Mouse (Mus musculus) layer of hippocampus, adult 8-10 months (tissue): Measurements from ENCODE around the gene 2010111I01Rik. TPM values are rescaled to one million over a fixed set of nuclear protein-coding genes. Genes with fewer than 3 reads are reported as not detected.
"Not testable (repeated sequence)": the region's sequence is repeated elsewhere in the genome, so short reads cannot be mapped to it uniquely, and the experiment has no call there.

Experiments
- DNase-seq, 2 experiments: peaks; one replicate each; pipeline ENCODE4 v3.0.0; 2022; ENCODE audit warnings: low spot score in 2 of 2
- total RNA-seq, 4 experiments: library from RNA; stranded (reverse); gene quantifications; 2 replicates each; pipeline ENCODE4 v1.2.4; 2022

Gene 2010111I01Rik
- total RNA-seq, result 100 to 1,000 TPM in 1 of 4 experiments, 10 to 100 TPM in 3; 91.6 to 105 (median 95.4) TPM

DNA sequence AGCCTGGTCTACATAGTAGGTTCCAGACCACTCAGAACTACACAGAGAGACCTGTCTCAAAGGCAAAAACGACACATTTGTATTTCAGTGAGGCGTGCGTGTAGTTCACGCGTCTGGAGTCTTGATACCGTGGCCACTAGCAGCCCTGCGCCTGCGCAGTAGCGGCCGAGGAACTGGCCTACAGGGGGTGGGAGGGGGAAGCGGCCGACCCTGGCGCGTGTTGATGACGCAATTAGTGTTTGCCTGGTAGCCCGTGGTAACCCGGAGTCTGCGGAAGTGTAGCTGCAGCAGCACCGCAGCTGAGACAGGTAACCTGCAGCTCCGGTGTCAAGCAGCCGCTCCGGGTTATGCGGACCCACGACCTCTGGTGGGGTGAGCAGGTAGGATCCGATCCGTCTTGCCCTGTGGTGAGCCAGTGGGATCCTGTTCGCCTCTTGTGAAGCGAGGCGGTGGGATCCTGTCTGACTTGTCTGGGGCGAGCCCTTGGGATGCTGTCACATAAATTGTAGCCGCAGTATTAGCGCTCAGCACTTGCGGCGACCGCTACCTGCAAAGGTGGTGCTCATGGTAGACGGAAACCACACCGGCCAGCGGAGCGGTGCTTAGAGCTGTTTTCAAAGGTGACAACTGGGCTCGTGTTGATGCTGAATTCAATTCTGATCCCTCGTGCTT lies at the start of gene 2010111I01Rik:
Gene 2010111I01Rik (plus strand): TSS at position 254 of the 672 bp plus-strand sequence.
- peak; percentile 92 to 97 for DNase-seq

DNA sequence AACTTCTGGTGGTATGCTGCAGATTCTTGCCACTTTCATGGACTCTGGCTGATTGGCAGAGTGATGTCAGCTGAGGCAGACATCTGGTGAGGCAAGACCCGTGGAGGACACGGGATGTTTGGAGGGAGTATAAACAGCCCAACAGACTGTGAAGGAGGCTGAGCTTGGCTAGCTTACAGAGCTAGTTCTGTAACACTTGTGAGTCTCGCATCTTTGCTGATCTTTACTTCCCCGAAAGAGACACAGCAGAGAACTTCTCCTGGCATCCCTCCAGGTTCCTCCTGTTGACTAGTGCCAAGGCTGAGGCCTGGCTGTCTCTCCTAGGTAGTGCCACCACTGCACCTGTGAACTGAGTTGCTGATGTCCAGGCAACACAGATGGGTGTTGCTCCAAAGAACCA lies 48.0 kb upstream of the 2010111I01Rik start:
- no peak for DNase-seq

DNA sequence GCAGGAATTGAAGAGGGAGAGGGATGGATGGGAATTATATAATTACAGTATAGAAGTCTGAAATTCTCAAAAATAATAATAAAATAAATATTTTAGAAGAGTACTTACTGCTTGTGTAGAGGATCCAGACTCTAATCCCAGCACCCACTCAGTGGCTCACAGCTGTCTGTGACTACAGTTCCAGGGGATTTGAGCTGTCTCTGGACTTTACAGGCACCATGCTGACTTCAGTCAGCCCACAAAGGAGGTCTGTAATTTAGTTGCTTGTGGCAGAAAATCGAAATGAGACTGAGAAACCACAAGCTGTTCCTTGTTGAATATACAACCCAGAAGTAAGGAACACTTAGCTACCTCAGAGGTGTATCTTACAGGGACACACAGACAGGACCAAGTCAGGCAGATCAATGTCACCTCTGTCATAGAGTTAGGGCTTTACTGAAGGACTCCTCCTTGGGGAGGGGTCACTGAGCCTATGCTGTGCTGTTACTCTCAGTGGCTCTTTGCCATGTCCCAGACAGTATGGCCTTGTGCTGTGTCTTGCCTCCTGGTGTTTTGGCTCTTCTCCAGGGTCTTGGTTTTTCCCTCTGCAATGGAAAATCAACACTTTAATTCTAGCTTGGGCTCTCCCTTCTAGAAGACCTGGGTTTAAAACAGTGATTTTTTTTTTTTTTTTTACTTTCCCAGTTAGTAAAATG lies 47.1 kb upstream of the 2010111I01Rik start:
- no peak for DNase-seq

DNA sequence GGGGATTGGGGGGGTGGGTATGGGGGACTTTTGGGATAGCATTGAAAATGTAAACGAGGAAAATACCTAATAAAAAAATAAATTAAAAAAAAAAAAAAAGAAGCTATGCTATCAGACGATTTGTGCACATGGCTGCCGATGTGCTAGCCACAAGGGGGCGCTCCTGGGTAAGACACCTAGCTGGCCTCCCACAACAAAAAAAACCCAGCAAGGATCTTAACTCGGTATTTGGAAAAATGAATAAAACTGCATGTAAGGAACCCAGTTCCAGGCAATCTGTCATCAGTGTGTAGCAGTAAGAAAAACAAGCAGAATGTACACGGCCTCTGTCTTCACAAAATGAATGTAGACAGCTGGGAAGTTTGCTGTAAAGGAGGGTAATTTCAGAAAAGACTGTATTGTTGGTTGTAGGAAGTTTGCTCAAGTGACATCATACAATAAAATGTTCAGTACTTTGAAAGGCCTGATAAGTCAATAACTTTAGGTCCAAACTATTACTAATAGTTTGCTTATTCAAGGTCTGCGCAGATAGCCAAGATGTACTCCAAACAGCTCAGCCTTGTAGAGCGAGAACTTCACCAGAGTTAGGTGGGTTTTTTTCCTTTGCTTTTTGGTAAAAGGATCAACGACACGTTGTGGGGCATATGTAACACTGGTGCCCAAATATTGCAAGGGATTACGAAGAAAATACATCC lies 44.9 kb upstream of the 2010111I01Rik start:
- peak; percentile 51 to 84 for DNase-seq

DNA sequence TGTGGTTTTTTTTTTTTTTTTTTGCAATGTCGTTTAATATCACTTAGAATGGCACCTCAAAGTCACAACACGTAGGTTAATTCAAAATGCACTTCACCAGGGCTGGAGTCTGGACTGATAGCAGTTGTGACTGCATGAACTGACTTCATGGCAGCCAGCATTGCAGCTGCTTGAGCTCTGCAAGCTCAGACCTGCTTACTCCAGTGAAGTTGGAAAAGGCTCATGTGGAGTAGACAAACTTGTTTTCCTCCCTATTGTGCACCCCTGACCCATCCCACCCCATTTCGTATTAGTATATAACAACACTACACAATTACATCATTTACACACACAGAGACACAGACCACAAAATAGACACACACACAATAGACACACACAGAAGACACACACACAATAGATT lies 42.0 kb upstream of the 2010111I01Rik start:
- no peak for DNase-seq

DNA sequence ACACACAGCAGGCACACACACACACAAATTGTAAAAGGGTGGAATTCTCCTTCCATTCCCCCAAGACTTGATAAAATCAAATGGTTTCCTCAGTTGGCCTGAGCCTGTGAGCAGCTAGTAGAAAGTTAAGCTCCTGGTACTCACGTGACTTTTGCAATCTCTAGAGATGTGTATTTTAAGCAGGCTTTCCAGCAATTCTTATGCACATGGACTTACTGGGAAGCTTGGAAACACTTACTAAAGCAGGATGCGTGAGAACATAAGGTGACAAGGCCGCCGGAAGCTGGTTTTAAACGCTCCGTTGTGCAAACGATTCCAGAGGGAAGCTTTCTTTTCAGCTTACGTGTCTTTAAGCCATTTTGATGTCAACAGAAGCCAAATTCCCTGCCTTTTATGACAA lies 41.5 kb upstream of the 2010111I01Rik start:
- no peak for DNase-seq

DNA sequence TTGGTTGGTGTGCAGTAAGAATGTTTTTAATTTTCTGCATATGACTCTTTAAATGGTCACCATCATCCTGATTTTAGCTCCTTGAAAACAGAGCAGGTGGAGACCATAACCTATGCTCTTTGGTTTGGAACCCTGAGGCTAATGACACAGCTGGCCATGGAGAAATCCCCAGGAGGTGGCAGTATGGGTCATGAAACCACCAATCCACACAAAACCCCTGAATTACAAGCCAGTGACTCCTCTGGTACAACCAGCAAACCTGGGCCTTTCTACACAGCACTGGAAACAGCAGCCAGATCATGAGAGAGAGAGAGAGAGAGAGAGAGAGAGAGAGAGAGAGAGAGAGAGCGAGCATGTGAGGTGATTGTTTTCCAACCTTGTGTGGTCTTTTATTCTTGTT lies 38.2 kb upstream of the 2010111I01Rik start:
- DNase-seq, result peak in 1 of 2 experiments; percentile 30

DNA sequence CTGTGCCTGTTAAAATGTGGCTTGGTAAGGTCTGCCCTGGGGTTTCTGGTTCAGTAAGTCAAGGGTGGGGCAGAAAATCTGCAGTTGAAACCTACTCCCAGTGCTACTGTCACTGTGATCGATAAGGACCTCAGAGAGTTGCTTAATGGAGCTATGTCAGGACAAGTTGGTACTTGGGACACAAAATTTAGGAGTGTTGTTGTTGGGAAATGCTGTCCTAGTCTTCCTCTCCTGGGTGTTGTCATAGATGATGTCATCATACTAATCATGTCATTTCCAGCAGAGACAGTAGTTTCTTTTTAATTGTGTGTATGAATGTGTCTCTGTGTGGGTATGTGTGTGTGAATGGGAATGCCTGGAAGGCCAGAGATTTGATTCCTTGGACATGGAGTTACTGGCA lies 37.2 kb upstream of the 2010111I01Rik start:
- no peak for DNase-seq

DNA sequence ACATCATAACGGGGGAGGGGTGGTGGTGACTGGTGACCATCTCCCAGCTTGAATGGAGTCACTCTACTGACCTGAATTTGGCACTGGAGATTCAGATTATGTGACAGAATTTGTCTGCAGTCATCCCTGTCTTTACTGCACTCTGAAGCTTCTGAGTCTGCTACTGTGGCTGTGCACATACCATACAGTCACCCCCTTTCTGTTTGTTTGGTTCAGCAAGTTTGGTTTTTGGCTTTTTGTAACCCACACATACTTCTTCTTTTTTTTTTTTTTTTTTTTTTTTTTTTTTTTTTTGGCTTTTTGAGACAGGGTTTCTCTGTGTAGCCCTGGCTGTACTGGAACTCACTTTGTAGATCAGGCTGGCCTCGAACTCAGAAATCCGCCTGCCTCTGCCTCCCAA lies 35.5 kb upstream of the 2010111I01Rik start:
- not testable (repeated sequence) for DNase-seq

DNA sequence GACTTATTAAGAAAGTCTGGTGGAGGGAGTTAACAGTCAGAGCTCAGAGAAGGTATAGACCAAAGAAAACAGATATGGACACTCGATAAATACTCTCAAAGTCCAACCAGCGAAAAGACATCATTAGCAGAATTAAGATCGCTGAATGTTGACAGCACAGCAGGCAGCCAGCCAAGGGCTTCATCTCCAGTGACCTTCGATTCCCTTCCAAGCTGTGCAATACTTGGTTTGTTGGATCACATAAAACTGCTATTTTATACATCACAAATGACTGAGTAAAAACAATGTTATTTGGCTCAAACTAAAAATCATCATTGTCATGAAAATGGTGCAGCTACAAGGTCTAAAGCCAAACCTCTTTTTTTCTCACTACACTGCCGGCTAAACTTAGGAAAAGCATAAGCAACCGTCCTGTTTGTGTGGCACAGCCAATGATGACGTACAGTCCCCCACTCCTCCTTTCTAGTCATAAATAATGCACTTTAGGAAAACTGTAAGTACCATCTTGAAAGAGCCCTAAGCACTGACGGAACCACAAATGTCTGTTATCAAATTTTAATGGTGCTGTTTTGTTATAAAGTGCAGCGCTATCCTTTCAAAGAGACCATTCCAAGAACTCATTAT lies 34.8 kb upstream of the 2010111I01Rik start:
- DNase-seq, result no peak

DNA sequence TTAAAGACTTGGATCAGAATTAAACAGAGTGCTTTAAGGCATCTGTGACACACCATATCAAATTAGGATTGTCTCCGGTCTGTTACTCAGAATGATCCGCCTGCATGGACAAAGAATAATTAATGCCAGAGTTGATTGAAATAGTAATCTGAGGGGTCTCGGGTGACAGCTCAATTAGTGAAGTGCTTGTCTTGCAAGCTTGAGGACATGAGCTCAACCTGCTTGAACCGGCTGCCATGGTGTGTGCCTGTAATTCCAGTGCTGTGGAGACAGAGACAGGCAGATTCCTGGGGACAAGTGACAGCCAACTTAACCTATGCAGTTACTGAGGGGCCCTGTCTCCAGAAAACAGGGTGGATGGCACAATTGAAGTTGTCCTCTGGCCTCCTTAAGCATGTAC lies 32.2 kb upstream of the 2010111I01Rik start:
- DNase-seq, result no peak

DNA sequence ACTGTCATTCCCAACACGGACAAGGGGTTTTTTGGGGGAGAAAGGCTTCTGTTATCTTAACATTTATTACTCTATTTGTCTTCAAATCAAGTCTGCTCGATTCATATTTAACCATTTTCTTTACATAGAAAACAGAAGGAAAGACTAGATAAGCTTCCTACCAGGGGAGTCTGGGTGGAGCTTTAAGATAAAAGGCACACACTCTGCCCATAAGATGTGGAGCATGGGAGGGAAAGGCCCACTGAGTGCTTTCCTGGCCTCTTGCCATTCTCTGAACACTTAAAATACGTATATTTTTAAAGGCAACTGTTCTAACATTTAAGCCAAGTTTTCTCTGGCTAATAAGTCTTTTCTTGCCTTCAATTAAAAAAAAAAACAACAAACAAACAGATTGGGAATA lies 25.3 kb upstream of the 2010111I01Rik start:
- no peak for DNase-seq

DNA sequence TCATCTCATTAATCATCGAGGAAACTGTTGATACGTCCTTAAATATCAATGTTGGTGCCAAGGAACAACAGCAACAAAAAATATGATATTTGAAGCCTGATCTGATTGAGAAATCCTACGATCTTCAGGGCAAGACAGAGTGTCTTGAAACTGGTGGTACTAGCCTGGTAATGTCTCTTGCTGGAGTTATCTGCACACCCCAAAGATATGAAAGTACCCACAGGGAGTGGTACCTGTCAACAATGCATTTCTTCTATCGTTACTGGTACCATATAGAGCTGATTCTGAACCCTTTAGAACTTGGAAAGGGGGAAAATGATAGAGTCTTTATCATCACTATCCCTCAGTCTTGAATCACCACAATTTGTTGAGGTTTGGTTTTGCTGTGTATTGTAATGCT lies 24.9 kb upstream of the 2010111I01Rik start:
- DNase-seq, result no peak

DNA sequence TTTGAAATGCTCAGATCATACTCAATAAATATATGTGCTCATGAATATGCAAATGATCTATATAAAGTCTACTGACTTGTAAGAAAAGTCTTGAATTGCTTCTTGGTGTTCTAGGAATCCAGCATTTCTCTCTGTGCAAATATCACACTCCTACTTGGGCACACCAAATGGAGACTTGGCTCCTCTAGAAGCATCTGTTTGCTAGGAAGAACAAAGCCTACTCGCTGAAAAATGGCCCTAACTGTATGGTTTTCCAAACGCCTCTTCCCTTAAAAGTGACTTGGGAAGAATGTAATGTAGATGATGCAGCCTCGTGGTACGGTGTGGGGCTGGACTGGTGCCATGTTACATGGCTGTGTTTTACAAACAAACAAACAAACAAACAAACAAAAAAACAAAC lies 24.0 kb upstream of the 2010111I01Rik start:
- DNase-seq, result peak; percentile 26 to 34

DNA sequence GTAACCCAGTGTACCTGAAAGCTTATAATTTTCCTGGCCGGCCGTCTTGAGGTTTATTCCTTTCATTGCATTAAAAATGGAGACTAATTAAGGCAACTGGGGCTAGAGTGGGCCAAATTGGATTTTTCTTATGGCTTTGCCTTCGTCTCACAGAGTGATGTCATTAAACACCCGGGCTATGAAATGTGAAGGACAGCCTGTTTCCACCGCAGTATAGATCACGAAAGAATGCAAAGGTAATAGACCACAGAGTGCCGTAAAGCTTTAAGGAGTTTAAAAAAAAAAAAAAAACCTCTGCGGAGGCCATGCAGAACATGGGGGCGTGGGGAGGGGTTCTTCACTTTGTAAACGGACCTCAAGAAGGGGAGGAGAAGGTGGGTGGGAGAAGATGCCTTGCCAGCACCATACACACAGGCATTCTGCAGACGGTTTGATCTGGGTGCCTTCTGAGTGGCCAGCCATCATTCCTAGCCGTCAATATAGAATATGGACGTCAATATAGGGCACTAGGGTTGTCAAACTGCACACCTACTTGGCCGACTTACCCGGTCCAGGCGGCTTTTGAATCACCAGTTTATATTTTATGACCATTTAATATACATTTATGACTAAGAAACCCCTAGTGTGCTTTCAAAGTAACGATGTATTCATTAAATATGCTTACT lies 23.2 kb upstream of the 2010111I01Rik start:
- no peak for DNase-seq

DNA sequence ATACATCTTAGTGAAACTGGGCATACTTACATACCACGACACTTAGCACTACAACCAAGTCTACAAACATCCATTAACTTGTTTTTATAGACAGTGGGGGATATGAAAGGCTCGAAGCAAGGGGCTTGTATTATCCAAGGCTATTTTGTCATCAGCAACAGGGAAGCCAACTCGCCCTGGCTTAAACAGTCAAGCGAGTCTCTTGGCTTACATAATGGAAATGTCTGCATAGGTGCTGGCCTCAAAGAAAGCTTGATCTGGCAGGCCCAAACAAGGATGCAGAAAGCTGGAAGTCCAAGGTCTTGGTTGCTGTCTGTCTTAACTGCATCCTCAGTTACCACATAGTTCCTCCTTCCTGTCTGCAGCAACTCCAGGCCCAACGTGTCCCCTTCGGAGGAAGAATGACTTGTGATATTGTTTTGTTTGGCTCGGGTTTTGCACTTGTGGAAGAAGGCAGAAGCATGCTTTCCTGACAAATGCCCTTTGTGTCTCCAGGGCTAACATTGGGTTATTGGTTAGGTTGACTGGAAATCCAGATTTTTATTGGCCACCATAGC lies 21.3 kb upstream of the 2010111I01Rik start:
- DNase-seq, result no peak

DNA sequence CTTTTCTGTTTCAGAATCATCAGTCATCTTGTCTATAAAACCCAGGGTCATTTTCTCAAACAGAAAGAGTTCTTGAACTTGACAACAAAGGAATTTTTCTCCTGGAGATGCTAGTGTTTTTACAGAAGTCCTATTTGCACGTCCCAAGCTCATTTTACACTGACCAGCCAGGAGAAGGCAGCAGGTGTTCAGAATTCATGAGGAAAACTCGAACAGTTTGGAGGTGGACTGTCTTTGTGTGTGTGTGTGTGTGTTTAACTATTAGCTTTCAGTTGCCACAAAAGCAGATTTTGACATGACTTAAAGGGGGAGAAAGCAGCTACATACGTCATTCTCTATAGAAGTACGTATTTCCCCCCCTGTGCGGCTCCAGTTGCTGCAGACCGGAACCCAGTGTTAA lies 20.6 kb upstream of the 2010111I01Rik start:
- no peak for DNase-seq

DNA sequence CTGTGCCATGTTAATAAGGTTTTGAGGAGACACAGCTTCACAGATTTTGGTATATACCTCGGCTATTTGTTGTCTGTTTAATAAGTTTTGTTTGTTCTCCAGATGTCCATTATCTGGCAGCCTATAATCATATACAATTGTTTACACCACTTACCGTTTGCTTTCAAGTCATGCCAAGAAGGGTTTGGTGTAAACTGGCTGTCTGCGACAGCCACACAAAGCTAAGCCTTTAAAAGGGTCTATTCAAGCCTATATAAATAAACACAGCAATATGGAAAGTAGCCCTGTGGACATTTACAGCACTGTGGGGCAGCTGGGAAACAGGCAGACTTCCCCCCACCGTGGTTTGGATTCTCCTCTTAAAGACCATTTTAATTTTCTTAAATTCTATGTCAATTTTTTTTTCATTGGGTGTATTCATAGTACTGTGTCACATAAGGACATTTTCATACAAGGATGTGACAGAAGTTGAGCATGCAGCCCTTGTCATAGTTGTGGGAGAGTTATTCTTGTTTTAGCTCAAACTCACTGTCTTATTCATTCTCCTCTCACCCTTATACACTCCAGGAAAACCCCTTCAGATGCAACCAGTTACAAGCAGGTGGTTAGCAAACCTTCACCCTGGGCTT lies 15.0 kb upstream of the 2010111I01Rik start:
- no peak for DNase-seq

DNA sequence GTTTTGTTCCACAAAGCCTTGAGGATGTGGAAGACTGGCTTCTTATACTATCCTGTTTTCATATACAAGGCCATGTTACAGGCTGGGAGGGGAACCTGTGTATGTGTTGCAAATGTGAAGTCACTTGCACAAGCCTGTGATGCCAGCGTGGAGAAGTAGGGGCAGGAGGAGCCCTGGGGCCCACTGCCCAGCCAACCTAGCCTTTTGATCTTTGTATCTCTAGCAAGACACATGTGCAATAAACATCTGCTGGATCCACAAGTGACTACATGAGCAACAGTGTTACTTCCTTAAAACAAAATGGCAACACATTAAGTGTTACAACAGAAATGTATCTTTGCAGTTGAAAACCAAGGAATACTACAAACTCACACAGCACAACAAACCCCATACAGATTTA lies 13.1 kb upstream of the 2010111I01Rik start:
- DNase-seq, result no peak

DNA sequence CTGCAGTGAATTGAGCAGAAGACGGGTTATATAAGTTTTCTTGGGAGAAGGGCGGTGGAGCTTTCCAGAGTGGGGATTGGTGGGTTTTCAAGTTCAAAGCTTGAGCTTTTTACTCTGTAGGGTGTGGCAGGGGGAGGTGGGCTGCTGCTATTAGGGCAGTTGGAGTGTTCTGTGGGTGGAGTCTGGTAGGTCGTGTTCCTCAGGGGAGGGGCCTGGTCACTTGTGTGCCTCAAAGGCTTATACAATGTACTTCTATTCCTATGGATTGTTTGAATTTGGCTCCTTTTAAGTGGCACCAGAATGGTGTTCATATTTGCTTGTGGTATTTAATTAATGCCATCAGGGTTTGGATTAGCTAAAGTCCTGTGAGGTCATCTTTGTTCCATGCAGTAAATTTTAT lies 12.6 kb upstream of the 2010111I01Rik start:
- no peak for DNase-seq

DNA sequence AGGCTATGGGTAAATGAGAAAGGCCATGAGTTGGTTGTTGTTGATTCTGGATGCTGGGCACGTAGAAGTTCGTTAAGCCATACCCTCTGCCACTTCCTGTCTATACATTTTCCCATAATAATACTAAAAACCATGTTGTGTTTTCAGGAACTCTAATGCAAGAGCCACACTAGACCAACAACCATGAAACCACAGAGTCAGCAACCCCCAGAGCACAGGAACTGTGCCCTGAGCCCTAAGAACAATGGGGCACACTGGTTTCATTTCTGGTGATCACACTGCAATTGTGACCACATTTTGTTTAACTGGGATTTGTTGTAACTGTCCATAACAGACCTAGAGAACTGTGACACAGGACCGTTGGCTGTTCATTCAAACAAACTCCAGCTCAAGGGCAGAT lies 12.1 kb upstream of the 2010111I01Rik start:
- no peak for DNase-seq
